In genomic region chr1:188238636-188239035, GRCm38 (mm10) we compare ENCODE assay signal across 25 mouse cellular contexts. TPM values are rescaled to one million over a fixed set of nuclear protein-coding genes. Genes with fewer than 3 reads are reported as not detected.
DNase-seq lines count a peak whose midpoint lies in the region; ATAC-seq and TF ChIP-seq lines count a peak whose summit lies in the region.
"Had no signal": no experiment of that assay in that cellular context is flagged by ENCODE, and none has a peak within 500 bp of the region (broad histone marks: within the 10 kb centered on the region; RNA-seq: fewer than 3 reads in every experiment).

No protein-coding gene starts in this region.

- no peak overlapping the region for H3K4me3 ChIP-seq in kidney, postnatal 0 days (replicated peaks; ENCODE audit: low read depth, low read length)
- no peak overlapping the region for H3K4me3 ChIP-seq in lung, postnatal 0 days (ENCODE audit: low read depth, low read length)
- no peak overlapping the region for H3K4me3 ChIP-seq in lung, adult 2 months (replicated peaks; ENCODE audit: extremely low read depth, low read depth, low read length)
- no peak overlapping the region for H3K4me3 ChIP-seq in midbrain, embryonic 15.5 days
- H3K4me3 ChIP-seq: embryonic facial prominence, embryonic 15.5 days; gastrocnemius, adult 2 months; hindbrain, embryonic 12.5 days; hindbrain, embryonic 15.5 days had no signal

- no peaks in the 10 kb centered on the region for H3K9me3 ChIP-seq in kidney, postnatal 0 days (replicated peaks; ENCODE audit: low read length)
- no peaks in the 10 kb centered on the region for H3K9me3 ChIP-seq in lung, postnatal 0 days (ENCODE audit: low read length)
- H3K9me3 ChIP-seq in midbrain, embryonic 15.5 days: no peaks in the 10 kb centered on the region
- H3K9me3 ChIP-seq: embryonic facial prominence, embryonic 15.5 days; hindbrain, embryonic 12.5 days; hindbrain, embryonic 15.5 days had no signal

- no peak for ATAC-seq in kidney, postnatal 0 days (replicated peaks; ENCODE audit: low FRiP score, low read depth)
- ATAC-seq in lung, postnatal 0 days: no peak
- ATAC-seq in midbrain, embryonic 15.5 days (replicated peaks): no peak
- ATAC-seq: activated CD4-positive, CD25-positive, alpha-beta regulatory T cell, adult 4 months; CD4-positive, CD25-positive, alpha-beta regulatory T cell, adult 4 months; forebrain, embryonic 14.5 days; forebrain, postnatal 0 days had no signal

- H3K9ac ChIP-seq in kidney, postnatal 0 days (ENCODE audit: low read depth, low read length): no peak overlapping the region
- H3K9ac ChIP-seq in lung, postnatal 0 days (replicated peaks; ENCODE audit: low read depth): no peak overlapping the region
- no peak overlapping the region for H3K9ac ChIP-seq in midbrain, embryonic 15.5 days
- H3K9ac ChIP-seq: embryonic facial prominence, embryonic 15.5 days; forebrain, postnatal 0 days; hindbrain, embryonic 12.5 days; hindbrain, embryonic 15.5 days had no signal

- H3K4me1 ChIP-seq in kidney, postnatal 0 days (replicated peaks; ENCODE audit: insufficient read depth, low read length): no peaks in the 10 kb centered on the region
- peaks cover 4% of the 10 kb centered on the region; the same call in 1 of the 2 replicates for H3K4me1 ChIP-seq in lung, postnatal 0 days (ENCODE audit: insufficient read depth, low read depth, low read length)
- no peaks in the 10 kb centered on the region for H3K4me1 ChIP-seq in lung, adult 2 months (ENCODE audit: control insufficient read depth, insufficient read depth, low read length)
- H3K4me1 ChIP-seq in midbrain, embryonic 15.5 days: no peaks in the 10 kb centered on the region
- H3K4me1 ChIP-seq: embryonic facial prominence, embryonic 15.5 days; hindbrain, embryonic 12.5 days; hindbrain, embryonic 15.5 days had no signal

- H3K36me3 ChIP-seq in kidney, postnatal 0 days (ENCODE audit: insufficient read depth, low read length): no peaks in the 10 kb centered on the region
- H3K36me3 ChIP-seq in lung, postnatal 0 days (ENCODE audit: insufficient read depth, low read length): no peaks in the 10 kb centered on the region
- no peaks in the 10 kb centered on the region for H3K36me3 ChIP-seq in midbrain, embryonic 15.5 days (replicated peaks)
- H3K36me3 ChIP-seq: embryonic facial prominence, embryonic 15.5 days; hindbrain, embryonic 12.5 days; hindbrain, embryonic 15.5 days had no signal

- peak; percentile 29 for DNase-seq in kidney, postnatal 0 days (ENCODE audit: low spot score)
- DNase-seq in kidney, adult 9 months: no peak
- DNase-seq in lung, postnatal 0 days (ENCODE audit: low spot score): peak; percentile 67
- DNase-seq in lung, adult 2 months: no peak
- peak; percentile 90 for DNase-seq in NIH3T3 (ENCODE audit: low read depth)
- DNase-seq in cerebellum, adult 9-11 months: no peak
- DNase-seq: adrenal gland, postnatal 10 days; adrenal gland, postnatal 36 days; cerebellum, adult 18-20 months; cerebellum, adult 9-10 months; cerebellum, postnatal 25 days; forebrain, postnatal 0 days; gastrocnemius, adult 2 months; gastrocnemius, postnatal 14 days; heart, adult 11 months had no signal

- no peak for TF ChIP-seq EP300 in lung, postnatal 0 days (IDR thresholded peaks at IDR 0.05)

- no peak for TF ChIP-seq CTCF in kidney, postnatal 0 days (IDR thresholded peaks at IDR 0.05; ENCODE audit: low read depth)
- no peak for TF ChIP-seq CTCF in lung, postnatal 0 days (IDR thresholded peaks at IDR 0.05)
- no peak for TF ChIP-seq CTCF in lung, adult 2 months (IDR thresholded peaks at IDR 0.05; ENCODE audit: insufficient read depth, low read length)

- no peaks in the 10 kb centered on the region for H3K27me3 ChIP-seq in kidney, postnatal 0 days (ENCODE audit: insufficient read depth, low read length)
- H3K27me3 ChIP-seq in lung, postnatal 0 days (replicated peaks; ENCODE audit: insufficient read depth, low read length): no peaks in the 10 kb centered on the region
- no peaks in the 10 kb centered on the region for H3K27me3 ChIP-seq in midbrain, embryonic 15.5 days (replicated peaks)
- H3K27me3 ChIP-seq: embryonic facial prominence, embryonic 15.5 days; hindbrain, embryonic 12.5 days; hindbrain, embryonic 15.5 days had no signal

- H3K4me2 ChIP-seq in kidney, postnatal 0 days (ENCODE audit: low read length): no peak overlapping the region
- H3K4me2 ChIP-seq in lung, postnatal 0 days (replicated peaks; ENCODE audit: low read depth, low read length): no peak overlapping the region
- no peak overlapping the region for H3K4me2 ChIP-seq in midbrain, embryonic 15.5 days
- H3K4me2 ChIP-seq: embryonic facial prominence, embryonic 15.5 days; heart, embryonic 11.5 days; hindbrain, embryonic 12.5 days; hindbrain, embryonic 15.5 days had no signal

- no peak overlapping the region for H3K27ac ChIP-seq in kidney, postnatal 0 days
- H3K27ac ChIP-seq in lung, postnatal 0 days (ENCODE audit: low read length): no peak overlapping the region
- no peak overlapping the region for H3K27ac ChIP-seq in midbrain, embryonic 15.5 days
- H3K27ac ChIP-seq: embryonic facial prominence, embryonic 15.5 days; gastrocnemius, adult 2 months; hindbrain, embryonic 12.5 days; hindbrain, embryonic 15.5 days had no signal

- no peak for TF ChIP-seq POLR2A in lung, adult 2 months (IDR thresholded peaks at IDR 0.05; ENCODE audit: borderline replicate concordance, extremely low read depth, low read depth, low read length)

RNA-seq across cellular contexts. Expression of gene Ush2a, which starts 23.2 kb away (rescaled TPM):
- polyA plus RNA-seq in kidney, postnatal 0 days (2015; fragmentation: Nextera tagmentation; extraction: Ambion mirVana): not detected in 2 replicates
- 0.06 and 0.14 TPM in 2 replicates for polyA plus RNA-seq in lung, postnatal 0 days (2015; fragmentation: Nextera tagmentation; extraction: Ambion mirVana)
- 0.01 TPM in 1 of 2 replicates, not detected in the other for polyA plus RNA-seq in lung, adult 2 months (2012; rRNA removed)
- 0.13 and 0.37 TPM in 2 replicates for polyA plus RNA-seq in midbrain, embryonic 15.5 days (2015; fragmentation: Nextera tagmentation; extraction: Ambion mirVana)
- polyA plus RNA-seq: C2C12; heart, postnatal 0 days had no signal

Comparison
In these comparisons a context has a peak if more than half of its experiments do, and no peak if none do; other contexts are left out.
1. DNase-seq: peak in kidney, postnatal 0 days (single experiment), lung, postnatal 0 days (single experiment) and NIH3T3 (single experiment); none in kidney, adult 9 months (single experiment), lung, adult 2 months (single experiment) and cerebellum, adult 9-11 months (single experiment).